Mouse (Mus musculus): ENCODE measurements around the gene Cd244a. TPM values are rescaled to one million over a fixed set of nuclear protein-coding genes. Genes with fewer than 3 reads are reported as not detected.

The Cd244a gene
- total RNA-seq, 2 experiments from 2014 or later: 0.09 TPM; not detected in 1

- DNase-seq (ENCODE audit: low spot score): no peak
Measured at GRCm38 (mm10) chr1:171647716-171648115, 88.7 kb downstream of the Cd244a start.

DNA sequence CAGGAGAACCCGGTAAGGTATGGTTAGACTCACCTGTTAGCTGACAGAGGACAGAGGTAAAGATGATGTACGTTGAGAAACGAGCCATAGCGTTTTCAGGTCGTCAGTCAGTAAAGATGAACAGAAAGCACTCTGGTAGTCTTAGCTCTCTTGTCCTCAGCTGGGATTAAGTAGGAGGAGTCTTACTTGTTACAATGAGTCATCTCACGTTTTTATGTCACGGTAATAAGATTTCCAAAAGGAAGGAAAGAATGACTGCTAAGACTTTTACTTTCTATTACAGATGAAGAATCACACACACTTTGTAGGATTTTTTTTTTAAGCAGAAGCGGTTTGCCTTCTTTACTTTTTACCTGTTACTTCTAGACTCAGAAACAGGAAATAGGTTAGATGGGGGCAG lies 89.8 kb downstream of the Cd244a start:
- DNase-seq (ENCODE audit: low spot score): no peak

DNA sequence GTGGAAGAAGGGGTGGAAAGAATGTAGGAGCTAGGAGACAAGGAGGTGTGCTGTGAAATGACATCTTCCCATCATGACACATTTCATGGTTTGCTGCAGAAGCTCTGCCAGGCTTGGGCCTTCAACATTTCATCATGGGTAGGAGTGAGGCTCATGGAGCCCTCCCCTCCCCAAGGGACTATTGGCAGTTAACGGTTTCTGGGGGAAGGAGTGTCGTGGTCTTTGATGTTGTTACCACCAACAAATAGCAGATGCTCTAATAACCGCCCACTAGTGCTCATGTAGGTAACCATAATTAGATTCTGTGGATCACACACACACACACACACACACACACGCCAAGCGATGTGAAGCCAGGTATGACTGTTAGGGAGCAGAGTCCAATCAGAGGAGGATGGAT lies 93.7 kb downstream of the Cd244a start, which contains the start of gene Slamf7:
Gene Slamf7, minus strand, starts transcription at position 302 of the 400 bp plus-strand sequence.
- no peak for DNase-seq (ENCODE audit: low spot score)

DNA sequence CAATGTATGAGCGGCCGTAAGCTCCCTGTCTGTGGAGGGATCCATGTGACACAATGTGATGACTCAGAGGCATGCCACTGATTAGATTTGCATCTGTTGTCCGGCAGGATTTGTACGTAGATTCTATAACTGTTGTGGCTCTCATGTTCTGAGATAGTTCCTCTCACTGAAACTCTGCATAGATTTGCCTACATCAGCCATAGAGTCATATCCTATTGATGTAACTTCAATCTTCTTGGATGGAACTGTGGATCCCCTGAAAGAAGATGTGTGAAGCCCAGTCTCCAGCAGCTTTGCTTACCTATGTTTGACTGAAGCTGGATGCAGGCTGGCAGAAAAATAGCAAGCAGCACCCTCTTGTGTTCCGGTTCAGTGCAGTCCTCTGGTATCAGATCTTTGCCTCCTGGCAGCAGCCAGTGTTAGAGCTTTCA lies 99.6 kb downstream of the Cd244a start:
- DNase-seq (ENCODE audit: low spot score): no peak

Small RNA genes lying within 50 kb of the gene (microRNA-seq; reads per million reads assigned to microRNA genes)
- not detected for gene Mir7683

Other genes starting within 250 kb of the Cd244a start
- 10 to 100 TPM; 28.1 to 35.8 TPM for gene Dedd, start 230.0 kb upstream of the Cd244a start, total RNA-seq (2021)
- gene Nit1, start 213.5 kb upstream of the Cd244a start, total RNA-seq (2021): 10 to 100 TPM; 26.0 to 28.9 TPM
- 100 to 1,000 TPM; 110 to 128 TPM for gene Pfdn2, start 213.5 kb upstream of the Cd244a start, total RNA-seq (2021)
- gene Klhdc9, start 198.4 kb upstream of the Cd244a start, total RNA-seq (2021): not detected
- not detected for gene Nectin4, start 189.1 kb upstream of the Cd244a start, total RNA-seq (2021)
- under 1 TPM; 0.53 to 0.90 TPM for gene Arhgap30, start 170.2 kb upstream of the Cd244a start, total RNA-seq (2021)
- gene Usf1, start 147.9 kb upstream of the Cd244a start, total RNA-seq (2021): 10 to 100 TPM; 24.7 to 26.1 TPM
- gene Tstd1, start 140.3 kb upstream of the Cd244a start, total RNA-seq (2021): under 1 TPM; 0.48 to 0.93 TPM
- 1 to 10 TPM; 3.7 to 7.0 TPM for gene F11r, start 121.7 kb upstream of the Cd244a start, total RNA-seq (2021)
- 1 to 10 TPM; 1.3 to 1.4 TPM for gene Alyref2, start 55.7 kb upstream of the Cd244a start, total RNA-seq (2021)
- not detected for gene Itln1, start 23.9 kb upstream of the Cd244a start, total RNA-seq (2021)
- gene Ly9, start 48.2 kb downstream of the Cd244a start, total RNA-seq (2021): under 1 TPM in 1 of 2 experiments, not detected in 1; 0.14 TPM
- not detected for gene Slamf7, start 93.8 kb downstream of the Cd244a start, total RNA-seq (2021)
- gene Cd48, start 122.8 kb downstream of the Cd244a start, total RNA-seq (2021): under 1 TPM; 0.46 to 0.69 TPM
- under 1 TPM; 0.07 to 0.09 TPM for gene Slamf1, start 207.9 kb downstream of the Cd244a start, total RNA-seq (2021)